Mouse (Mus musculus): Measurements from ENCODE around the gene Fate1. TPM values are rescaled to one million over a fixed set of nuclear protein-coding genes. Genes with fewer than 3 reads are reported as not detected.

Fate1 gene
- polyA plus RNA-seq, 1 experiment from 2014 or later: not detected

Other genes starting within 250 kb of the Fate1 start
- 36.9 and 39.0 TPM in 2 replicates for gene Vma21, start 157.1 kb upstream of the Fate1 start, polyA plus RNA-seq (2015; fragmentation: Nextera tagmentation; extraction: Ambion mirVana)
- not detected in 2 replicates for gene Gm1141, start 52.0 kb upstream of the Fate1 start, polyA plus RNA-seq (2015; fragmentation: Nextera tagmentation; extraction: Ambion mirVana)
- 0.85 and 1.3 TPM in 2 replicates for gene Prrg3, start 10.4 kb upstream of the Fate1 start, polyA plus RNA-seq (2015; fragmentation: Nextera tagmentation; extraction: Ambion mirVana)
- 0.03 TPM in 1 of 2 replicates, not detected in the other for gene Cnga2, start 18.9 kb downstream of the Fate1 start, polyA plus RNA-seq (2015; fragmentation: Nextera tagmentation; extraction: Ambion mirVana)
- not detected in 2 replicates for gene Magea4, start 249.0 kb downstream of the Fate1 start, polyA plus RNA-seq (2015; fragmentation: Nextera tagmentation; extraction: Ambion mirVana)